Mouse (Mus musculus): ENCODE results near the gene Golim4.
A peak's percentile ranks its signal among the peaks of the same experiment; 100 is the strongest.

The Golim4 gene

GRCm38 (mm10) chr3:75925123-75925522 lies 31.6 kb downstream of the Golim4 start:
- DNase-seq (ENCODE audit: low read depth), result no peak

GRCm38 (mm10) chr3:75917770-75918503 lies 38.8 kb downstream of the Golim4 start:
- DNase-seq (ENCODE audit: low read depth), result no peak

- no peak for DNase-seq (ENCODE audit: low read depth)
These were observed 44.0 kb downstream of the Golim4 start for GRCm38 (mm10) chr3:75912786-75913185.

- no peak for DNase-seq (ENCODE audit: low read depth)
These were observed 46.0 kb downstream of the Golim4 start for GRCm38 (mm10) chr3:75910768-75911167.

GRCm38 (mm10) chr3:75910257-75910656 lies 46.5 kb downstream of the Golim4 start:
- peak; percentile 76 for DNase-seq (ENCODE audit: low read depth)

- no peak for DNase-seq (ENCODE audit: low read depth)
These were observed 54.7 kb downstream of the Golim4 start for GRCm38 (mm10) chr3:75901903-75902598.

GRCm38 (mm10) chr3:75895075-75895474 lies 61.7 kb downstream of the Golim4 start:
- DNase-seq (ENCODE audit: low read depth), result no peak

GRCm38 (mm10) chr3:75891581-75891980 lies 65.2 kb downstream of the Golim4 start:
- DNase-seq (ENCODE audit: low read depth), result no peak

GRCm38 (mm10) chr3:75889323-75889722 lies 67.4 kb downstream of the Golim4 start:
- DNase-seq (ENCODE audit: low read depth), result no peak

GRCm38 (mm10) chr3:75881582-75881981 lies 75.2 kb downstream of the Golim4 start:
- DNase-seq (ENCODE audit: low read depth), result no peak

- peak; percentile 14 for DNase-seq (ENCODE audit: low read depth)
These were observed 77.5 kb downstream of the Golim4 start for GRCm38 (mm10) chr3:75879269-75879668.

GRCm38 (mm10) chr3:75868886-75869285 lies 87.9 kb downstream of the Golim4 start:
- no peak for DNase-seq (ENCODE audit: low read depth)

GRCm38 (mm10) chr3:75864203-75864602 lies 92.5 kb downstream of the Golim4 start:
- DNase-seq (ENCODE audit: low read depth), result peak; percentile 5

GRCm38 (mm10) chr3:75861677-75862076 lies 95.1 kb downstream of the Golim4 start:
- peak; percentile 71 for DNase-seq (ENCODE audit: low read depth)

- no peak for DNase-seq (ENCODE audit: low read depth)
These were observed 96.0 kb downstream of the Golim4 start for GRCm38 (mm10) chr3:75860760-75861159.

- no peak for DNase-seq (ENCODE audit: low read depth)
These were observed 121.3 kb downstream of the Golim4 start for GRCm38 (mm10) chr3:75835286-75835967.

- no peak for DNase-seq (ENCODE audit: low read depth)
These were observed 121.9 kb downstream of the Golim4 start for GRCm38 (mm10) chr3:75834827-75835226.
